Mouse (Mus musculus): Measurements from ENCODE around the gene Tceal3. TPM values are rescaled to one million over a fixed set of nuclear protein-coding genes. Genes with fewer than 3 reads are reported as not detected.
"Not testable (repeated sequence)": the region's sequence is repeated elsewhere in the genome, so short reads cannot be mapped to it uniquely, and the experiment has no call there.

The Tceal3 gene
- polyA plus RNA-seq, 1 experiment from 2014 or later, result 22.7 TPM

DNA sequence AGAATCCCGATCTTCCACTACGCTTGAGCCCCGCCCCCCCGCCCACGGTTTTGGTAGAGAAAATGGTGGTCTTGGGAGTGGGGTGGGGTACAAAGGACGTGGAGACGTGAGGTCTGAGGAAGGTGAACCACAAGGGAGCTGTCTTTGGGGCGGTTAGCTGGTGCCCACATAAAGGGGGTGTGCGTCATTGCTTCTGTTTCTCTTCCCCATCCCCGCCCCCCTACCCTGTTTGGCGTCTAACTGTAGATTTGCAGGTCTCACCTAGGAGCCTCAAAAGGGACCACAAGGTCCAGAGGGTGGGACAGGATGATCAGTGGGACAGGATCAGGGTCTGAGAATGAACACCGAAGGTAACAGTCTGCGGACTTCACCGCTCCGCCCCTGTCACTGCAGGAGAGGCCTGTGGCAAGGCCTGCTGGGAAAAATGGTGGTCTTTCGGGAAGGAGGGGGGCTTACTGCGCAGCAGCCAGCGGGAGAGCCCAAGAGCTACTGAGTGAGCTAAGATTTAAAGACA, 117.6 kb downstream of the Tceal3 start:
- Histone ChIP-seq H3K9me3 (no peaks in the 10 kb centered on the region), H3K4me2 (replicated peaks) (peak overlapping the region; percentile 52), H3K4me1 (no peaks in the 10 kb centered on the region), H3K9ac (peak overlapping the region; percentile 61), H3K27ac (peak overlapping the region; percentile 89), H3K27me3 (no peaks in the 10 kb centered on the region), H3K4me3 (peak overlapping the region; percentile 48), H3K36me3 (no peaks in the 10 kb centered on the region)
- WGBS, result 20% methylated on average over 18 of the region's 18 CpGs
- ATAC-seq (ENCODE audit: insufficient number of reproducible peaks, insufficient read depth, low FRiP score, low TSS enrichment), result peak; percentile 85

DNA sequence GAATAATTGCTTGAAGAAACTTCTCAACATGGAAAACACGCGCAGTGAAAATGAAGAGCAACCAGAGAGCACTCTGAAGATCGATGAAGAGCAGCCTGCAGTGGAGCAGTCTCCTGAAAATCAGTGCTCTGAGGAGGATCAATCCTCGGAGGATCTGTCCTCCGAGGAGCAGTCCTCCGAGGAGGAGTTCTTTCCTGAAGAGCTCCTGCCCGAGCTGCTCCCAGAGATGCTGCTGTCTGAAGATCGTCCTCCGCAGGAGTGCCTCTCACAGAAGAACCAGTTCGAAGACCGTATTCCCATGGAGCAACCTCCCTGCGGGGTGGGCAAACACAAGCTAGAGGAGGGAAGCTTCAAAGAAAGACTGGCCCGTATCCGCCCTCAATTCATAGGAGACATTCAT, 118.1 kb downstream of the Tceal3 start:
- Histone ChIP-seq H3K27me3 (no peaks in the 10 kb centered on the region), H3K9me3 (no peaks in the 10 kb centered on the region), H3K4me2 (replicated peaks) (peak overlapping the region; percentile 52), H3K4me3 (peak overlapping the region; percentile 48), H3K36me3 (no peaks in the 10 kb centered on the region), H3K9ac (peak overlapping the region; percentile 61), H3K27ac (peak overlapping the region; percentile 89), H3K4me1 (no peaks in the 10 kb centered on the region)
- no peak for ATAC-seq (ENCODE audit: insufficient number of reproducible peaks, insufficient read depth, low FRiP score, low TSS enrichment)
- 28% methylated on average over 14 of the region's 14 CpGs for WGBS

DNA sequence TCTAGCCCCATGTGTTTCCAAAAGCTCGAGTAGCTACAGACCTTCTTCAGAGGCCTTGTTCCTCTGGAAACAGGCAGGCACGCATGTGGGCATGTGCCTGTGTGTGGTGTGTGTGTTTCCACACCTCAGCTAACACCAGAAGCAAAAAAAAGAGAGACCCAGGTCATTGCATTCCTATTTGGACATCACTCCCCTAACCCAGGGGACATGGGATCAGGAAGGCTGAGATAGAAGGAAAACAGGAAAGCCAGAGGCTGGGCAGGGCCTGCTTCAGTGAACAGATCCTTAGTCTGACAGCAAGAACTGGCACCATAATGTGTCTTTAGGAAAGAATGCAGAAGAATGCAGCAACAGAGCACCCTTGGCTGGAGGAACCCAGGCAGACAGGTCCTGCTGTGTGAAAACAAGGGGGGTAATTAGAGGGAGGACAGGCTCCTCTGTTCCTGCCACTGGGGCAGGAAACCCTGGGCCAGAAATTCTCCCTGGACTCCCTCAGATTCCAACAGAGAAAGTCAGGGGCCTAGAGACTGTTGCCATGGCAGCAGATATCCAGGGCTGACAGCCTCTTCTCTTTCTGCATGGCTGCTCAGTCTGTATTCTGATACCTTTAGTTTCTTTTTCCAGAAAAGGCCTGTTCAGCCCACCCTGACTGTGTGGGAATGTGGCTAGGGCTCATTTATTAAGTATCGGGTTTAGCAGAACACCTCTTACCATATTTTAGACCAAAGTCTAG, 124.3 kb downstream of the Tceal3 start:
- not testable (repeated sequence) for H3K9me3 ChIP-seq; H3K36me3 ChIP-seq; H3K9ac ChIP-seq; H3K27me3 ChIP-seq; H3K27ac ChIP-seq; H3K4me3 ChIP-seq; H3K4me2 ChIP-seq (replicated peaks); H3K4me1 ChIP-seq
- 0 out of 2 replicates have a peak, but pooled peaks have one; percentile 69 for ATAC-seq (ENCODE audit: insufficient number of reproducible peaks, insufficient read depth, low FRiP score, low TSS enrichment)
- WGBS, result 57% methylated on average over 3 of the region's 3 CpGs

Other genes with a start within 250 kb of the Tceal3 start
- gene Kir3dl1, start 72.8 kb upstream of the Tceal3 start, polyA plus RNA-seq (2016; fragmentation: Nextera tagmentation; extraction: Ambion mirVana), result not detected in 2 replicates
- gene Kir3dl2, start 46.8 kb upstream of the Tceal3 start, polyA plus RNA-seq (2016; fragmentation: Nextera tagmentation; extraction: Ambion mirVana), result not detected in 2 replicates
- 11.0 and 11.6 TPM in 2 replicates for gene Tceal1, start 117.1 kb downstream of the Tceal3 start, polyA plus RNA-seq (2016; fragmentation: Nextera tagmentation; extraction: Ambion mirVana)
- 595 and 635 TPM in 2 replicates for gene Morf4l2, start 152.8 kb downstream of the Tceal3 start, polyA plus RNA-seq (2016; fragmentation: Nextera tagmentation; extraction: Ambion mirVana)
- 0.11 TPM in 1 of 2 replicates, not detected in the other for gene Glra4, start 189.3 kb downstream of the Tceal3 start, polyA plus RNA-seq (2016; fragmentation: Nextera tagmentation; extraction: Ambion mirVana)
- 15.0 and 16.3 TPM in 2 replicates for gene Plp1, start 231.8 kb downstream of the Tceal3 start, polyA plus RNA-seq (2016; fragmentation: Nextera tagmentation; extraction: Ambion mirVana)

Measured in embryonic facial prominence, embryonic 12.5 days (tissue).